Mouse (Mus musculus) right cerebral cortex, adult 2 months (tissue): ENCODE data around the gene Mettl7a2.
"Not testable (repeated sequence)": the region's sequence is repeated elsewhere in the genome, so short reads cannot be mapped to it uniquely, and the experiment has no call there.

Source experiments
- DNase-seq, 2 experiments: peaks; one replicate each; pipeline ENCODE4 v3.0.0; 2021 to 2022; ENCODE audit warnings: low spot score in 2 of 2

Gene Mettl7a2

GRCm38 (mm10) chr15:100352711-100353250 is at the start of gene Mettl7a2, which contains the start of gene Methig1:
Mettl7a2 (plus strand) TSS chr15:100353200.
Methig1 (plus strand) TSS chr15:100353149.
- DNase-seq, result no peak

- no peak for DNase-seq
Measured at GRCm38 (mm10) chr15:100303428-100304018, 49.5 kb upstream of the Mettl7a2 start.

- DNase-seq, result peak; percentile 83
Measured at GRCm38 (mm10) chr15:100304019-100304991, 48.7 kb upstream of the Mettl7a2 start, which contains the start of gene Mettl7a1. Mettl7a1 (plus strand) TSS chr15:100304140.

- DNase-seq, result no peak
Measured at GRCm38 (mm10) chr15:100306201-100306600, 46.8 kb upstream of the Mettl7a2 start.

- not testable (repeated sequence) for DNase-seq
Measured at GRCm38 (mm10) chr15:100307438-100308096, 45.4 kb upstream of the Mettl7a2 start.

GRCm38 (mm10) chr15:100312346-100312745 is 40.7 kb upstream of the Mettl7a2 start:
- DNase-seq, result no peak

- no peak for DNase-seq
Measured at GRCm38 (mm10) chr15:100314448-100315145, 38.4 kb upstream of the Mettl7a2 start.

- DNase-seq, result not testable (repeated sequence)
Measured at GRCm38 (mm10) chr15:100318014-100318671, 34.9 kb upstream of the Mettl7a2 start.

- no peak for DNase-seq
Measured at GRCm38 (mm10) chr15:100319884-100320283, 33.1 kb upstream of the Mettl7a2 start.

- no peak for DNase-seq
Measured at GRCm38 (mm10) chr15:100320295-100320905, 32.6 kb upstream of the Mettl7a2 start.

- no peak for DNase-seq
Measured at GRCm38 (mm10) chr15:100321134-100321533, 31.9 kb upstream of the Mettl7a2 start.

GRCm38 (mm10) chr15:100324021-100324591 is 28.9 kb upstream of the Mettl7a2 start:
- DNase-seq, result peak in 1 of 2 experiments; percentile 36

GRCm38 (mm10) chr15:100325235-100325634 is 27.8 kb upstream of the Mettl7a2 start:
- DNase-seq, result no peak

GRCm38 (mm10) chr15:100328089-100328488 is 24.9 kb upstream of the Mettl7a2 start:
- not testable (repeated sequence) for DNase-seq

GRCm38 (mm10) chr15:100329336-100329735 is 23.7 kb upstream of the Mettl7a2 start:
- not testable (repeated sequence) for DNase-seq

- DNase-seq, result no peak
Measured at GRCm38 (mm10) chr15:100330739-100331138, 22.3 kb upstream of the Mettl7a2 start.

GRCm38 (mm10) chr15:100332077-100332961 is 20.7 kb upstream of the Mettl7a2 start:
- DNase-seq, result not testable (repeated sequence)

GRCm38 (mm10) chr15:100334629-100335028 is 18.4 kb upstream of the Mettl7a2 start, which contains the start of gene Mettl7a3:
Mettl7a3 (plus strand) TSS chr15:100334929.
- no peak for DNase-seq

- not testable (repeated sequence) for DNase-seq
Measured at GRCm38 (mm10) chr15:100337328-100337727, 15.7 kb upstream of the Mettl7a2 start.
